Mouse (Mus musculus): ENCODE data around the gene Omp. TPM values are rescaled to one million over a fixed set of nuclear protein-coding genes. Genes with fewer than 3 reads are reported as not detected.

The Omp gene
- total and polyA plus RNA-seq, 3 experiments, result 0.22 TPM; not detected in 2

GRCm38 (mm10) chr7:98172661-98173060, 27.4 kb upstream of the Omp start:
- Histone ChIP-seq H3K9me3 (replicated peaks) (no peaks in the 10 kb centered on the region), H3K27me3 (ENCODE audit: insufficient read depth, low read length) (peaks cover 37% of the 10 kb centered on the region), H3K36me3 (replicated peaks) (no peaks in the 10 kb centered on the region), H3K4me3 (ENCODE audit: low read depth, low read length) (no peak overlapping the region), H3K4me1 (ENCODE audit: insufficient read depth, low read depth, low read length) (peaks cover 10% of the 10 kb centered on the region)
- ATAC-seq (ENCODE audit: extremely low read depth, insufficient number of reproducible peaks, low FRiP score, poor library complexity, severe bottlenecking), result no peak
- DNase-seq (ENCODE audit: low spot score), result no peak
- no peak for TF ChIP-seq POLR2AphosphoS5 (IDR thresholded peaks at IDR 0.05; ENCODE audit: insufficient replicate concordance, low read depth, low read length)
- no peak for TF ChIP-seq GATA1 (IDR thresholded peaks at IDR 0.05; ENCODE audit: borderline replicate concordance, low read length)
- no peak for TF ChIP-seq CTCF (IDR thresholded peaks at IDR 0.05; ENCODE audit: low read depth, low read length)
- no peak for TF ChIP-seq GATA2 (IDR thresholded peaks at IDR 0.05; ENCODE audit: borderline replicate concordance, low read depth, low read length)
- no peak for TF ChIP-seq TAL1 (conservative IDR thresholded peaks at IDR 0.05; ENCODE audit: low read depth, low read length)

GRCm38 (mm10) chr7:98171141-98172073, 26.1 kb upstream of the Omp start:
- DNase-seq (ENCODE audit: low spot score) (no peak), ATAC-seq (ENCODE audit: extremely low read depth, insufficient number of reproducible peaks, low FRiP score, poor library complexity, severe bottlenecking) (no peak)
- TF ChIP-seq TAL1 (conservative IDR thresholded peaks at IDR 0.05; ENCODE audit: low read depth, low read length) (no peak), GATA1 (IDR thresholded peaks at IDR 0.05; ENCODE audit: borderline replicate concordance, low read length) (no peak), POLR2AphosphoS5 (IDR thresholded peaks at IDR 0.05; ENCODE audit: insufficient replicate concordance, low read depth, low read length) (no peak), GATA2 (IDR thresholded peaks at IDR 0.05; ENCODE audit: borderline replicate concordance, low read depth, low read length) (no peak), CTCF (IDR thresholded peaks at IDR 0.05; ENCODE audit: low read depth, low read length) (no peak)
- no peak overlapping the region for H3K4me3 ChIP-seq (ENCODE audit: low read depth, low read length)
- 0 out of 2 replicates have a peak, but pooled peaks cover under 1% of the 10 kb centered on the region for H3K4me1 ChIP-seq (ENCODE audit: insufficient read depth, low read depth, low read length)
- H3K9me3 ChIP-seq (replicated peaks), result no peaks in the 10 kb centered on the region
- no peaks in the 10 kb centered on the region for H3K36me3 ChIP-seq (replicated peaks)
- peaks cover 25% of the 10 kb centered on the region for H3K27me3 ChIP-seq (ENCODE audit: insufficient read depth, low read length)

- Histone ChIP-seq H3K4me1 (ENCODE audit: insufficient read depth, low read depth, low read length) (no peaks in the 10 kb centered on the region; the same call in 1 of the 2 replicates), H3K9me3 (replicated peaks) (no peaks in the 10 kb centered on the region), H3K36me3 (replicated peaks) (no peaks in the 10 kb centered on the region), H3K4me3 (ENCODE audit: low read depth, low read length) (no peak overlapping the region), H3K27me3 (ENCODE audit: insufficient read depth, low read length) (peaks cover 42% of the 10 kb centered on the region)
- TF ChIP-seq TAL1 (conservative IDR thresholded peaks at IDR 0.05; ENCODE audit: low read depth, low read length) (no peak), CTCF (IDR thresholded peaks at IDR 0.05; ENCODE audit: low read depth, low read length) (no peak), GATA2 (IDR thresholded peaks at IDR 0.05; ENCODE audit: borderline replicate concordance, low read depth, low read length) (no peak), GATA1 (IDR thresholded peaks at IDR 0.05; ENCODE audit: borderline replicate concordance, low read length) (no peak), POLR2AphosphoS5 (IDR thresholded peaks at IDR 0.05; ENCODE audit: insufficient replicate concordance, low read depth, low read length) (no peak)
- no peak for DNase-seq (ENCODE audit: low spot score)
- ATAC-seq (ENCODE audit: extremely low read depth, insufficient number of reproducible peaks, low FRiP score, poor library complexity, severe bottlenecking), result no peak
These were observed 19.8 kb upstream of the Omp start for GRCm38 (mm10) chr7:98164999-98165528.

GRCm38 (mm10) chr7:98164382-98164998, 19.2 kb upstream of the Omp start:
- no peak for DNase-seq (ENCODE audit: low spot score)
- H3K36me3 ChIP-seq (replicated peaks), result no peaks in the 10 kb centered on the region
- H3K9me3 ChIP-seq (replicated peaks), result no peaks in the 10 kb centered on the region
- H3K4me1 ChIP-seq (ENCODE audit: insufficient read depth, low read depth, low read length), result no peaks in the 10 kb centered on the region; the same call in 1 of the 2 replicates
- ATAC-seq (ENCODE audit: extremely low read depth, insufficient number of reproducible peaks, low FRiP score, poor library complexity, severe bottlenecking), result no peak
- H3K4me3 ChIP-seq (ENCODE audit: low read depth, low read length), result no peak overlapping the region
- H3K27me3 ChIP-seq (ENCODE audit: insufficient read depth, low read length), result peaks cover 46% of the 10 kb centered on the region
- no peak for TF ChIP-seq GATA2 (IDR thresholded peaks at IDR 0.05; ENCODE audit: borderline replicate concordance, low read depth, low read length)

GRCm38 (mm10) chr7:98163700-98164099, 18.4 kb upstream of the Omp start:
- TF ChIP-seq GATA1 (IDR thresholded peaks at IDR 0.05; ENCODE audit: borderline replicate concordance, low read length), result no peak
- TF ChIP-seq POLR2AphosphoS5 (IDR thresholded peaks at IDR 0.05; ENCODE audit: insufficient replicate concordance, low read depth, low read length), result no peak
- TF ChIP-seq GATA2 (IDR thresholded peaks at IDR 0.05; ENCODE audit: borderline replicate concordance, low read depth, low read length), result no peak
- TF ChIP-seq CTCF (IDR thresholded peaks at IDR 0.05; ENCODE audit: low read depth, low read length), result no peak
- TF ChIP-seq TAL1 (conservative IDR thresholded peaks at IDR 0.05; ENCODE audit: low read depth, low read length), result no peak
- no peaks in the 10 kb centered on the region for H3K36me3 ChIP-seq (replicated peaks)
- H3K9me3 ChIP-seq (replicated peaks), result no peaks in the 10 kb centered on the region
- DNase-seq (ENCODE audit: low spot score) (no peak), ATAC-seq (ENCODE audit: extremely low read depth, insufficient number of reproducible peaks, low FRiP score, poor library complexity, severe bottlenecking) (no peak)
- H3K27me3 ChIP-seq (ENCODE audit: insufficient read depth, low read length), result peaks cover 54% of the 10 kb centered on the region
- no peaks in the 10 kb centered on the region; the same call in 1 of the 2 replicates for H3K4me1 ChIP-seq (ENCODE audit: insufficient read depth, low read depth, low read length)
- no peak overlapping the region for H3K4me3 ChIP-seq (ENCODE audit: low read depth, low read length)

- Histone ChIP-seq H3K4me3 (ENCODE audit: low read depth, low read length) (no peak overlapping the region), H3K36me3 (replicated peaks) (no peaks in the 10 kb centered on the region), H3K4me1 (ENCODE audit: insufficient read depth, low read depth, low read length) (no peaks in the 10 kb centered on the region; the same call in 1 of the 2 replicates), H3K27me3 (ENCODE audit: insufficient read depth, low read length) (peaks cover 57% of the 10 kb centered on the region), H3K9me3 (replicated peaks) (no peaks in the 10 kb centered on the region)
- no peak for DNase-seq (ENCODE audit: low spot score)
- no peak for ATAC-seq (ENCODE audit: extremely low read depth, insufficient number of reproducible peaks, low FRiP score, poor library complexity, severe bottlenecking)
- TF ChIP-seq TAL1 (conservative IDR thresholded peaks at IDR 0.05; ENCODE audit: low read depth, low read length), result no peak
- TF ChIP-seq CTCF (IDR thresholded peaks at IDR 0.05; ENCODE audit: low read depth, low read length), result no peak
- TF ChIP-seq GATA1 (IDR thresholded peaks at IDR 0.05; ENCODE audit: borderline replicate concordance, low read length), result no peak
- no peak for TF ChIP-seq POLR2AphosphoS5 (IDR thresholded peaks at IDR 0.05; ENCODE audit: insufficient replicate concordance, low read depth, low read length)
- no peak for TF ChIP-seq GATA2 (IDR thresholded peaks at IDR 0.05; ENCODE audit: borderline replicate concordance, low read depth, low read length)
These were observed 16.9 kb upstream of the Omp start for GRCm38 (mm10) chr7:98162239-98162638.
